Mouse (Mus musculus): ENCODE measurements around the gene Rapgef4.
"Not testable (repeated sequence)": the region's sequence is repeated elsewhere in the genome, so short reads cannot be mapped to it uniquely, and the experiment has no call there.

Gene Rapgef4

GRCm38 (mm10) chr2:72029586-72030144 lies 48.6 kb downstream of the Rapgef4 start:
- DNase-seq, result no peak

- DNase-seq, result peak; percentile 25
These were observed 50.7 kb downstream of the Rapgef4 start for GRCm38 (mm10) chr2:72031717-72032116.

GRCm38 (mm10) chr2:72035616-72036015 lies 54.6 kb downstream of the Rapgef4 start:
- DNase-seq, result peak; percentile 48

- no peak for DNase-seq
These were observed 56.3 kb downstream of the Rapgef4 start for GRCm38 (mm10) chr2:72037357-72037756.

GRCm38 (mm10) chr2:72038235-72038634 lies 57.2 kb downstream of the Rapgef4 start:
- DNase-seq, result peak; percentile 78

GRCm38 (mm10) chr2:72038651-72039251 lies 57.7 kb downstream of the Rapgef4 start:
- peak; percentile 40 for DNase-seq

GRCm38 (mm10) chr2:72039522-72040045 lies 58.5 kb downstream of the Rapgef4 start:
- no peak for DNase-seq

- DNase-seq, result no peak
These were observed 60.0 kb downstream of the Rapgef4 start for GRCm38 (mm10) chr2:72041087-72041486.

GRCm38 (mm10) chr2:72042093-72042492 lies 61.1 kb downstream of the Rapgef4 start:
- DNase-seq, result no peak

GRCm38 (mm10) chr2:72044191-72044590 lies 63.2 kb downstream of the Rapgef4 start:
- no peak for DNase-seq

- no peak for DNase-seq
These were observed 64.0 kb downstream of the Rapgef4 start for GRCm38 (mm10) chr2:72045024-72045423.

GRCm38 (mm10) chr2:72045659-72046058 lies 64.6 kb downstream of the Rapgef4 start:
- DNase-seq, result no peak

- DNase-seq, result no peak
These were observed 69.4 kb downstream of the Rapgef4 start for GRCm38 (mm10) chr2:72050451-72050850.

GRCm38 (mm10) chr2:72054280-72054679 lies 73.2 kb downstream of the Rapgef4 start:
- no peak for DNase-seq

GRCm38 (mm10) chr2:72054736-72055135 lies 73.7 kb downstream of the Rapgef4 start:
- DNase-seq, result no peak

GRCm38 (mm10) chr2:72055476-72055875 lies 74.4 kb downstream of the Rapgef4 start:
- DNase-seq, result no peak

GRCm38 (mm10) chr2:72056081-72056874 lies 75.2 kb downstream of the Rapgef4 start:
- DNase-seq, result no peak

GRCm38 (mm10) chr2:72062931-72063330 lies 81.9 kb downstream of the Rapgef4 start:
- no peak for DNase-seq

- DNase-seq, result no peak
These were observed 87.5 kb downstream of the Rapgef4 start for GRCm38 (mm10) chr2:72068505-72068904.

GRCm38 (mm10) chr2:72070086-72070485 lies 89.0 kb downstream of the Rapgef4 start:
- no peak for DNase-seq

- DNase-seq, result not testable (repeated sequence)
These were observed 92.1 kb downstream of the Rapgef4 start for GRCm38 (mm10) chr2:72073121-72073520.

GRCm38 (mm10) chr2:72074999-72075561 lies 94.0 kb downstream of the Rapgef4 start:
- no peak for DNase-seq

- no peak for DNase-seq
These were observed 96.6 kb downstream of the Rapgef4 start for GRCm38 (mm10) chr2:72077490-72078139.
